Mouse (Mus musculus) splenic B cell, adult 2 months (primary cell): Measurements from ENCODE around the gene Tdg.

Source experiments
- DNase-seq: peaks from one replicate; pipeline ENCODE4 v3.0.0-alpha.2; 2011; ENCODE audit warnings: low read depth, low spot score
- H3K27me3 ChIP-seq: 2 replicates; pipeline ENCODE4 v1.6.1; 2012; ENCODE audit warnings: mild to moderate bottlenecking, low read length, moderate library complexity, mixed read lengths; ENCODE audit not compliant: control insufficient read depth, poor library complexity, insufficient read depth, severe bottlenecking
- H3K36me3 ChIP-seq: 2 replicates; pipeline ENCODE4 v1.6.1; 2012; ENCODE audit warnings: mild to moderate bottlenecking, low read length, moderate library complexity, mixed read lengths; ENCODE audit not compliant: control insufficient read depth, poor library complexity, insufficient read depth, severe bottlenecking

Tdg gene

GRCm38 (mm10) chr10:82689681-82690211 is 60.1 kb downstream of the Tdg start:
- Histone ChIP-seq H3K36me3 (no peaks in the 10 kb centered on the region), H3K27me3 (no peaks in the 10 kb centered on the region)
- DNase-seq: no peak

- Histone ChIP-seq H3K36me3 (no peaks in the 10 kb centered on the region), H3K27me3 (no peaks in the 10 kb centered on the region)
- DNase-seq: no peak
Observed at GRCm38 (mm10) chr10:82690494-82690893, 60.9 kb downstream of the Tdg start, which contains the start of gene Glt8d2. TSS of gene Glt8d2 (minus strand) at chr10:82690650.

GRCm38 (mm10) chr10:82695956-82696355 is 66.3 kb downstream of the Tdg start, which contains the start of gene Hcfc2:
TSS of gene Hcfc2 (plus strand) at chr10:82696160.
- Histone ChIP-seq H3K27me3 (no peaks in the 10 kb centered on the region), H3K36me3 (no peaks in the 10 kb centered on the region)
- no peak for DNase-seq

DNA sequence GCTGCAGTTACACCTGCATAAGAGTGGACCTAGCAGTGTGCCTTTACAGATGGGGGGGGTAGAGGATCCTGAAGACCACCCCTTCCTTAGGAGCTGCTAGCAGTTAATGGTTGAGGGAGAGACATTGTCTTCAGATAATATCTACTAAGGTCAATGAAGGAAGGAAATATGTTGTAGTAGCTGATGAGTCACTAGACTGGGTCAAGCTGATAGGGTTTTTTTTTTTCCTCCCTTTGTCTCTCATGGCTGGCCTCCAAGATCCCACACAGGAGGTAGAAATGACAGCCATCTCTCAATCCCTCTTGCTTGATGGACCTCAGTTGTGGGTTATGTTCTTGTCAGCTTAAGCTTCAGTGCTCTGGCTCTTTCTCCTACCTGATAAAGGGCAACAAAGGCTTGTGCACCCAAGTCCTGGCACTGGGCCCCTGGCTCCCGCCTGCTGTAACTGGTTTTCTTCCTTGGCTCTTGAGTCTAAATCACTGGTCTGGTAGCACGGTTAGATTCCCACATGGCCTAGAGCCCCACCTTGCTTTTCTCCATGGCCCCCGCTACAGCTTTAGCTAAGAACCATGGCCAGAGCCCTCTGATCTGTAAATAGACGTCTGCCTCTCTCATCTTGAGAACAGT is 66.9 kb downstream of the Tdg start:
- no peaks in the 10 kb centered on the region for H3K27me3 ChIP-seq
- H3K36me3 ChIP-seq: 0 out of 2 replicates have a peak, but pooled peaks cover 1% of the 10 kb centered on the region
- no peak for DNase-seq

DNA sequence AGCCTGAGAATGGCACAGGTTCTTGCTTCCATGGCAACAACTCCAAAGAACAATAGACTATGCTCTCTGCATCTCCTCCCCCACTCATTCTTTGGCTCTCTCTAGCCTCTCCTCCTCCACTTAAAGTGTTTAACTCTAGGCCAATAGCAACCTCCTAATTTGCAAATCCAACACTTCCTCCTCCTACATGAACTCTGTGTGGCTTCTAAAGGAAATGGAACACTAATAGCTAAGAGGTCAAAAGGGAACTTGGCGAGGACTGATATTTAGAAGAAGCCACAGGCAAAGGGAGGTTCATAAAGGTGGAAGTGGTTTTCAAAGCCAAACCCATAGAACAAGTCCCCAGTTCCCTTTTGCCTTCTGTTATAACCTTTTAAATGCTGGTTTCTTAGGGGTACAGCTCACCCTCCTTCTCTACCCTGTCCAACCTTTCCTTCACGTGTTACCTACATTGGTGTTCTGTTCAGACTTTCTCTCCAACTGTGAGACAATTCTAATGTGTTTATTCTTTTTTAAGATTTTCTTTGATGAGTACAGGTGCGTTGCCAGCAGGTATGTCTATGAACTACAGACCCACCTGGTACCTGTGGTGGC is 67.8 kb downstream of the Tdg start:
- peak; percentile 82 for DNase-seq
- Histone ChIP-seq H3K36me3 (0 out of 2 replicates have a peak, but pooled peaks cover 1% of the 10 kb centered on the region), H3K27me3 (no peaks in the 10 kb centered on the region)

GRCm38 (mm10) chr10:82698712-82699261 is 69.2 kb downstream of the Tdg start:
- H3K36me3 ChIP-seq: 0 out of 2 replicates have a peak, but pooled peaks cover 1% of the 10 kb centered on the region
- DNase-seq: peak; percentile 89
- no peaks in the 10 kb centered on the region for H3K27me3 ChIP-seq

GRCm38 (mm10) chr10:82699296-82699941 is 69.8 kb downstream of the Tdg start:
- H3K36me3 ChIP-seq: 0 out of 2 replicates have a peak, but pooled peaks cover 1% of the 10 kb centered on the region
- peak; percentile 57 for DNase-seq
- no peaks in the 10 kb centered on the region for H3K27me3 ChIP-seq
